Mouse (Mus musculus) left cerebral cortex, adult 9 months (tissue): ENCODE data around the gene Dgkg.
A peak's percentile ranks its signal among the peaks of the same experiment; 100 is the strongest.

Experiments
- DNase-seq, 2 experiments: peaks; one replicate each; pipeline ENCODE4 v3.0.0; 2022; ENCODE audit warnings: low spot score in 2 of 2

Gene Dgkg

DNA sequence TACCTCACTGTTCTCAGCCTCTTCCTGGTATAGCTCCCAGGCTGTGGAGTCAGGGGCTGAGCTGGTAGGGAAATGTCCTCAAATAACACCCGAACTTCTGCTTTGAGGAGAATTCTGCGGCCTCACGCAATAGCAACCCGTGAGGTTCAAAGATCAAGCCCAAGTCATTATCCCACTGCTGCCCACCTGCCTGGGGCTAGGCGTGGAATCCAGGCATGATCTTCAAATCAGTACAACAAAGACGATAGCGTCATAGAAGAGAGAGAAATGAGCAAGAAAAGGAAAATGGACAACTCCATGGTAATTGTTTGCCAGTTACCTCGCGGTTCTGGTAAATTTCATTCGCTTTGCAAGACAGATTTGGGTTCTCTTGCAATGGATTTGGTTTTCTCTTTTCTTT lies 109.3 kb downstream of the Dgkg start:
- DNase-seq = no peak

DNA sequence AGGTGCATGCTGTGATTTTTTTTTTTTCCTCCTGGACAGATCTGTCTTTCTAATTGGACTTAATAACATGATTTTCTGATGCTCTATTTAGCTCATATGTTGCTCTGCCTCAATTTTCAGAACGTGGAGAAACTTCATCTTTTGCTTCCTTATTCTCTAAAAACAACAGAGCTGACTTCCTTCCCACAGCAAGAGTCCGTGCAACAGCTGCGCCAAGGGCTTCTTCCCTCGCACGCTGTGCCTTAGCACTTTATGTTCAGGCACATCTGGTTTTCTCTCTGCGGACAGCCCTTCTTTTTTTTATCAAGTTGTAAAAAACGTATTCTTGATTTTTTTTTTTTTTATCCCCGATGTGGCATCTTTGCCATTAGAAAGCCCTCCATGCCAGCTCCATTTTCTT lies 111.2 kb downstream of the Dgkg start:
- DNase-seq = no peak

DNA sequence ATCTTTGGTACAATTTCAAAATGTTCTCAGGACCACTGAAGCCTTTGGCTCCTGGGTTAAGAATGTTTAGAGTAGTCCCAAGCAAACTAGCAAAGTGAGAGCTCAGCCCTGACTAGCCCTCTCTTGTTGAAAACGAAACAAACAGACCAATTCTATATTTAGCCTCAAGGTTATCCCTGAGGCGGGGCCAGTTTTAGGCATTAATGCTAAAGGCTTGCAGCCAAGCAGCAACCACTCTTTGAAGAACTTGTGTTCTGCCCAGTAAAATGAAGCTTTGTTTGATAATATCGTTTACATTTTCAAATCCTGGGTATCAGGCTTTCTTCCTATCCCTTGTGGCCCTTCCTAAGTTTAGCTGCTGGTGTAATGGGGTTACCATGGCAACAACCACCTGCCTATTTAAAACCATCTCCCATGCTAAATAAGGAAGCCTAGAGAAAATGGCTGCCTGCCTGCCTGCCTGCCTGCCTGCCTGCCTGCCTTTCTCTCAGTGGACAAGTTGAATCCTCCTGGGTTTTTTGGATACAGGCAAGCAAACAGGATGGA lies 111.9 kb downstream of the Dgkg start:
- DNase-seq = peak; percentile 79 to 82

DNA sequence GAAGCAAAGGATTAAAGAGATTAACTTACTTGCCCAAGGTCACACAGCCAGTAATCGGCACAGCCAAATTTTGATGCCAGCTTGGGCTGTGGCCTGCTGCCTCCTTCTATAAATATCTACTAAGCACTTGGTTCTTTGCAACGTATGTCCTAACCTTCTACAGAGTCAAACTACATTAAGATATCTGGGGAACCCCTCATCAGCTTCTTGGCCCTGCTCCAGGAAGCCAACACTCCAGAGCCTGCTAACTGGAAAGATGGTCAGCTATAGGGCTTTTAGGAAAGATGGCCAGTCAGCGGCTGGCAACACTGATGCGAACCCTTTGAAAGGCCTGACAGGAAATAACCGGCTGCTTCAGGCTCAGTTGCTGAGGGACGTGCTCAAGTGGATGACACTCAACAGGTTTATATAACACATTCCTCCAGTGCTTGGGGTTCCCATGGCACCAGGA lies 114.3 kb downstream of the Dgkg start:
- no peak for DNase-seq

DNA sequence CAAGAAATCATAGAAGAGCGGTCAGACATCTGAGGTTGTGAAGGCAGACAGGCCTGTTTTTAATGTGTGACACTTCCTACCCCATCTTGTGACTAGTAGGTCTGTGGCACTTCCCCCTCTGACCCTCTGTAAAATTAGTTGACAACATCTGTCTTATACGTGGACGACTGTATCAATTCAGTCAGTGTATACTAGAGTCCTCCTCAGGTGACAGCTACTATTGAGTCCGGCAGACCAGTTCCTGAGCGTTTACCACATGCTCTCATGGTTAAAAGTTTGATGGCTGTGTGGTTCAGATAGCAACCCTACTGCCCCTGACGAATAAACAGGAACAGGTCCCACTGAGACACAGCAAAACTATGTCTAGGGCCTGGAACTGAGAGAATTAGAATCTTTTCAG lies 117.7 kb downstream of the Dgkg start:
- DNase-seq = no peak

DNA sequence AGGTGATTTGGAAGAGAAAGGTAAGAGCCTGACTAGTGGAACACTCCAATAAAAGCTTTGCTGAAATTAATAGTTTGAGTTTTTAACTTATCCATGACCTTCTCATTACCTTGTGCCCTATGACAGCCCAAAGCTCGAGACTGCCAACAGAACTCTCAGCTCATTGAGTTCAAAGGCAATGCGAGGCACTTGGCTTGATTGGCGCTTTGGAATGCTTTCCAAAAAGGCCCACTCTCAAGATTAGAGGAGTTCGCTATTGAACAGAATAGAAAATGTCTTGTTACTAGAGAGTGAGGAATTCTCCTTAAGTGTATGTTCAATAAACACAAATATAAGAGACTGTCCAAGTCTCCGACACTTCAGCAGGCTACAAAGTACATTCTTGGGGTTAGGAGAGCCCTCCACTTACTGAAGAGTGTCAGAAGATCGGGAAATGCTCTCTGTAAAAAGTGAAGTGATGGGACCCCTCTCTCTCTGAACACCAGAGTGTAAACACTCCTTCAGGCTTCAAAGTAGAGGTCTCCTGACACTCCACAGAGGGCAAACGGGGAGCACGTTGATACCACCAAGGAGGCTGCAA lies 120.3 kb downstream of the Dgkg start:
- DNase-seq = no peak

DNA sequence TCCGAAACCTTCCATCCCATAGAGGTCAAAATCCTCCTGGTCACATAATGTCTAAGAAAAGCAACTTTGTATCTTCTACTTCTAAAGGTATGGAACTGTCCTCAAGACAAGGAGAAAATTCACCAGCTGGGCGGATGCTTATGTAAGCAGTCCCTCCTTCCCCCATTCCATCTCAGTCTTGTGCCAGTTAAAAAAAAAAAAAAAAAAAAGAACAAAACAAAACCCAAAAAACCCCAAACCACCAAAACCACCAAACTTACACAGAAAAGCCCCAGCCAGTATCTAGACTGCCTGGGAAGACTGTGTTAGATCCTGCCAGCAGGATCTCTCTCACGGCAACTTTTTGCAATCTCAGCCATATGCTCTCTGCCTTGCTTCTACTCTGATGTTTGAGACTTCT lies 123.9 kb downstream of the Dgkg start:
- no peak for DNase-seq

DNA sequence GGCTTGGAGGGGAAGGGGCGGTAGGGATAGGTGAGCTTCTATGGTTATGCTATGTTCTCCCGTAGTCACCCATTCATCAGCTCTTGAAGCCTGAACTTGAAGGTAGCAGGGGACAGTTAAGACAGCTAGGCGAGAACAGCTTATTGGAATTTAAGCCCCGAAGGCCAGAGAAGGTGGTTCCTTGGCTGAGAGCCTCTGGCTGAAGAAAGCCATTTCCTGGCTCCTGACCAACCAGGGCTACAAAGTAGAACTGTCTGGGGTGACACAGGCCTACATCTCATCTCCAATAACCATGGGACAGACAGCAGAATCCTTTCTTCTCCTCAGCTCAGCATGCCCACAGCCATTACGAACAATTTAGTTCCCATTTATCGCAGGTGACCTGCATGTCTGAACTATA lies 125.2 kb downstream of the Dgkg start:
- no peak for DNase-seq

DNA sequence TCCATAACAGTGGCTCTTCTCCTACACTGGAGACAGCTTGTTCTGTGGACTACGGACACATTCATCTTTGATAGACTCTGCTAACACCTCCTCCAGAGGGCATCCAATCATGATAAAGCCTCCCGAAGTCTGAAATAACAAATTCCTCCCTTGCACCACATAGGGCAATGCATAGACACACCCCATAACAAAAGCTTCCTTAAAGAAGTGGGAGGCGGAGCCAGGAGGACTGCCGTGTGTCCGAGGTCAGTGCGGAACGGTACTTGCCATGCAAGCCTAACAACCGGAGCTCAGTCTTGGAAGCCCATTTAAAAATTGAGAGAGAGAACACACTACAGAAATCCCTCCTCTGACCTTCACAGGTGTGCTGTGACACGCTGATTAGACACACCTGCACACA lies 126.0 kb downstream of the Dgkg start:
- no peak for DNase-seq

DNA sequence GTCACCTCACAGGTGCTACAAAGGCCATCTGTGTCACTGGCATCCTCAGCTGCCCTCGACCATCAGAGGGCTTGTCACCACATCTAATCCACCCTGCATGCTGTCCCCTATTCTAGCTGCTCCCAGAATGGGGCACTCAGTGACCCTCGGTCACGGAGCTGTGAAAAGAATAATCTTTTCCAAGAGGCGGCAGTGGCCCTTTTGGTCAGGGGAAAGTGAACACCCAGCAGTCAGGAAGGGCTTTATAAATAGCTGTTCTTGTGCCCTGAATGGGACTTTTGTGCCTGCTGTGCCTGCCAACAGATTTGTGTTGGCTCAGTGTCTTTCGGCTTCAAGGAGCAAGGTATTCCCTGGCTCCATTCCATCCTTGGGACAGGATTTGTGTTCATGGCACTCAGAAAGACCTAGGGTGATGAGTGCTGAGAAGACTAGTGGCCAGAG lies 129.5 kb downstream of the Dgkg start:
- no peak for DNase-seq

DNA sequence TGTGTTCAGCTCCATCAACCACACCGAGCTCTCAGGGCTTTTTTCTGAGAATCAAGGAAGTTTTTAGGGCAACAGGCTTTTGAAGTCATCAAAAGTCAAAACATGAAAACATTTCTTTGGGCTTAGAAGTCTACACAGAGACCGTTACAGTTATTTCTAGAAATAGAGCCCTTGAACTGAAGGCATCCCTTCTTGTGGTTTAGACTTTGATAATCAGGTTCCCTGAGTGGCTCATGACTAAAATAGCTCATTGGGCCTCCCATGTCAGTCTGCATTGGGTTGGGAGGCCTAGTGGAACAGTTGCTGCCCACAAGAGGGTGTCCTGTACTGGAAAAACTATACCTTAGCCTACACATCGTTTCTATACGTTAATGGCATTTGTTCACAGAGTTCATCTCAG lies 130.6 kb downstream of the Dgkg start:
- DNase-seq = no peak

DNA sequence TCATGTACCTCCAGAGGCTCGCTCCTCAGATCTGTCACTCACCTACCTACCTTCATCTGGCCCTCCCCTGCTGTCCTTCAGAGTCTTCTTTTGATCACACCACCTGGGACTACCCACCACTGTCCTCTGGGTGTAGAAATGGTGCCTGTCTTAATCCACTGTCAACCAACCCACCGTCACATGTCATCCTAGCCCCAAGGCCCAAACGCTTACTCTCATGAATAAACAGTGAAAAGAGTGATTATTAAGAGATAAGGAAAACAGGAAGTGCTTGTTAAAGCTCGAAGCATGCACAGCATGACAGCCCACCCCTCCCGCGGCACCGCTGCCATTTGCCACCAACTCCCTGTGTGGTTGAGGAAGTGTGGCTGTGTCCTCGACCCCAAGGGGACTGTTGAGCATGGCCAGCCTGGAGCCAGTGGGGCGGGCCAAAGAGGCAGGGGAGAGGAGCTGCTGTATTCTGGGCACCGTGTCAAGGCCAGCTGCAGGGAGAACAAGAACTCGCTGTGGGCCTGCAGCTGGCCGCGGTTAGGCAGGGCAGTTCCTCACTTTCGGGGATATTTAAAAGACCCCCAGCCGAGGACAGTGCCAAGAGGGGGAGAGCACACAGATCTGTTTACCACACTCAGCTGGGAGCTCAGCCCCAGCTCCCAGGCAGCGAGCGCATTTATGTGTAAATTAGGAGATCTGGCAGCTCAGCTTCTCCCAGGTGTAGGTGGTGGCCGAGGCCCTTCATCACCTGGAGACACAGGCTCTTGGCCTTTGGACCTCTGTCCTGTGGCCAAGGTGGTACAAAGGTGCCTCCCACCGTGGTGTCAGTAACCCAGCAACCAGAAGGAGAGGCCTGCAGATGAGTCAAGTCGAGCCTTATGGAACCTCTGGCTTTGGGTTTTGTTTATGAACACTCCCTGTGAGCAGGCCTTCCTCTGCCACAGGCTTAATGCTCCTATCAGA lies 139.3 kb downstream of the Dgkg start:
- DNase-seq = peak; percentile 42 to 76

DNA sequence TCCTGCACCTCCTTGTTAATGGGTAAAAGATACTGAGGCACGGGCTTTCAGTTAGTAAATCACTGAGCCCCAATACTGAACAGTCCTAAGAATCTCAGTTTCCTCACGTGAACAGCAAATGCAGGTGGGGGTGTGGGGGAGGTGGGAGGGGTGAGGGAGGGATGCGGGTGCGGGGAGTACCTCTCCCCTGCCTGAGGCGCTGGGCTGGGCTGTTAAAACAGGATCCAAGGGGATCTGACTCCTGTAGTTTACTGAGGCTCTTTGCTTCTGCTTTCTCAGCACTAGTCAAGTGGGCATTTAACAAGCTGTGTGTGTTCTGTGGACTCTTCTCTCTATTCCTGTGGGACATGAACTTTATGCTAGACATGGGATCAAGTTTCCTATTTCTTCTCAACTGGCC lies 141.5 kb downstream of the Dgkg start:
- no peak for DNase-seq

DNA sequence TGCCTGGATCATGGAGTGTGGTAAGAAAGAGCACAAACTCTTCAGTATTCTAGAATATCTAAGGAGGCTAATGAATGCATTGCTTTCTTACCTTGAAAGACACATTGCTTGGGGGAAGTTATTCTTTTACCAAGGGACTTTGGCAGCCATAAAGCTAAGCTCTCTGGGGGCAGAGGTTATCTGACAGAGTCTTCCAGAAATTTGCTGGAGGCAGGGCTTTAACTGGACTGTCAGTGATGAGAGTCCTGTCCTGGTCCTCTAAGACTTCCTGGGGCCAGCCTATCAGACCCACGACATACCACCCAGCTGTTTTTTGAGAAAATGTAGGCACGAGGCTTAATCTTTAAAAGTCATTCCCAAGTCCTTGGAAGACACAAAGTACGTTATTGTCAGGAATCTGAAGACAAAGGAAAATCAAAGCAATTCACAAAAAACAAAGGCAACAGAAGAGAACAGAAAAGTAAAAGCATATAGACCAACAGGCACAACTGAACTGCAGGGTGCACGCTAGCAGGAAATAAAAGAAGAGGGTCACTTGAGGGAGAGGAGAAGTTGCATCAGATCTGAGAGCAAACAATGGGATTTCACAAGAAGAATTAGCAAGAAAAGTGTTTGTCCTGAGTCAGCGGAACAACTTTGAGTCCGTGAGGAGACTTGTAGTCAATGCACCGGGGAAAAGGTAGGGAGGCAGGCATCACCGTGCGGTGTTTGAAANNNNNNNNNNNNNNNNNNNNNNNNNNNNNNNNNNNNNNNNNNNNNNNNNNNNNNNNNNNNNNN lies 146.0 kb downstream of the Dgkg start:
- DNase-seq = no peak

DNA sequence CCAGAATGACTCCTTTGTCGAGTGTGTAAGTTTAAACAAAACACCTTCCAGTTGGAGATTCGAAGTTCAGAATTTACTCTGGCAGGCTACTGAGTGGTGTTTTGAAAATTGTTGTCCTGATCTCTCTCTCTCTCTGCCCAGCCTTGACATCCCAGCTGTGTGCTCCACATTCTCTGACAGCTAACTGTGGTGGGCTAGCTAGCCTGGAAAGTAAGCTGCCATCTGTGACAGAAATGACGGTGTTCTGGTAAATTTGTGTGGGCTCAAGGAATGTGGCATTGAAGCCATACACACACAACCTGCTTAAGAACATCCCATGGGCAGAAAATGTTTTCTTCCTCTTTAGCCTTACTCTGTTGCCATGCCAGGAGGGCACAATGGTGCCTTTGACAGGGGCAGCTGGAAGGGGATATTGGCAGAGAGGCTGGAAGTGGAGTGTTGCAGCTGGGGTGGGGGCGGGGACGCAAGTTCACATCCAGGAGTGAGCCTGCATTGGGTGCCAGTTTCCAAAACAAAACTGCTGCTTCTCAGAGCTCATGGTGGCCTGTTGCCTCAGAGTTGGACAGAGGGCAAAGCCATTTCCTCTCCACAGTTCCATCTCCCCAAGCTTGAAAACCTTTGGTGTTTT lies 148.0 kb downstream of the Dgkg start:
- DNase-seq = peak in 1 of 2 experiments; percentile 44

DNA sequence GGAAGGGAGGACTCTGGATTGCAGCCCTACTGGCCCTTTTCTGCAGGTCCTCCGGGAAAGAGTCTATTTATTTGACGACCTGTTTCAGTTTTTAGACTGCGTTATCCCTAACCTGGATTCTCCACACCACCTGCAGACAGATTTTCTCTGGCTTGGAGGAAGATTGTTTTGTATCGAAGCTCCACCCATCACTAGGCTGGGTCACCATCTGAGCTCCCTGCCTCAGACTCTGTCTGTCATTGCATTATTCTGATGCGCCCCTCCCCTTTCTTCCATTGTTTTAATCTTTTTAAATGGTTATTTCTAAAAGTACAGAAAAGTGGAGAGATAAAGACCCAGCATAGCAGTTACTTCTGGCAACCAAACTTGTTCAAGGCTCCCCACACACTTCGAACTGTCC lies 151.4 kb downstream of the Dgkg start:
- no peak for DNase-seq

DNA sequence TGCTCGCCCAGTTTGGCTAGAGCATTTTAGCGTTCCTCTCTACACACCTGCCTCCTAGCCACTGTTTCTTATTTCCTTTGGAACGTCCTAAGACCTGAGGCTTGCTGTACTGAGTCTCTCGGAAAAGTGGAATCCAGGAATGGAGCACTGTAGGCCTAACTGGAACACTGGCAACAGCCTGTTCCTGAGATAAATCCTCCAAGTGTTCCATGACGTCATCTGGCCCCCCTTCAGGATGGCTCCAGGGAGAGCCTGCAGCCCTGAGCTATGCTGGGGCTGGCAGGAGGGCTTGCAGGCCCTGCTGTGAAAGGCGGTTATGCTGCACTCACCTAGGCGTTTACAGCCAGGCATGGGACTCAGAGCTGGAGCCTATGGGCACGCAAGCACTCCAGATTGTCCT lies 152.2 kb downstream of the Dgkg start:
- DNase-seq = peak in 1 of 2 experiments; percentile 68

DNA sequence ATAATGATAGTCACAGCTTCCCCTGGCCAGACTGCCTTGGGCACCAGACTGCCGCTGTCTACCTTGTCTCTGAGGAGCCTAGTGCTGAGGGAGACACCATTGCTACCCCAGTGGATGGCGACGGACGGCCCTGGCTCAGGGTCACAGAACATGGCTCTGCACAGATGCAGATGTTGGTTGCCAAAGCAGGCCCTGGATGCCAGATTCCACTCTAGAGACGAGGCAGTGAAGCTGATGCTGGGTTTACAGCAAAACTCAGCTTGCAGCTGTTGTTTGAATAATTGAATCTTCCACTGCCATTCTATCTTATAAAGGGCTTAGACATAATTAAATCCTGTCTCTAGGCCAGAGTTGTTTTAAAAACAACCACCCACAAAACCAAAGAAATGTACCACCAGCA lies 153.0 kb downstream of the Dgkg start:
- DNase-seq = no peak

DNA sequence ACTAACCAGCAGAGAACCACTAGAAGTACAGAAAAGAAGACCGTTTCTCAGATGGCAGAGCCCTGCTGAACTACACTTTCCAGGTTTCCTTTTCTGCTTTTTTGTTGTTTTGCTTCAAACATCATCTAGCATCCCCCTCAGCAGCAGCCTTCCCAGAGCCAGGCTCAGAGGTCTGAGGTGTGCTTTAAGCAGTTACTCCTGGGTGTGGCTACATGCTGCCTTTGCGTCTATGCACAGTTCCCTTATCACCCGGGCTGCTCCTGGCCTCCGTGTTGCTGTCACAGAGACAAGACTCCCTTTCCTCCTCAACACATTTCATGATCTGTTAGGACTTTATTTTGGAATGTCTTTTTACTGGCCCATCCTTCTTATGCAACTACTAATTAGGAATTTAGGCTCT lies 153.6 kb downstream of the Dgkg start:
- DNase-seq = no peak

DNA sequence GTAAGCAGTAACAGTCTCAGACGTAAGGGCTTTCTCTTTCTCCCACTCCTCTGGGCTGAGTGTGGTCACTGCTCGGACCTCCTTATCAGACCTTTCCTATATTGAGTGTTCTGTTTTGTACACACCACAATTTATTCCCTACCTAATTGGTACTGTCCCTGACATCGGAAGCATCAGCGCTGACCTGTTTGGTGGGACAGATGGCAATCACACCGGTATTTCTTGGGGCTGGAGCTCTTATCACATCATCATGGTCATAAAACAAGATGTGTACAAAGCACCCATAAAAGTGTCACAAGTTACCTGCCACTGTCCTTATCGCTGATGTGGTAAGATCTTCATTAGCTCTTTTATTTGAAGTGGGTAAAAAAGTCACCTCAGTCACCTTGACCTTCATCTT lies 155.2 kb downstream of the Dgkg start:
- no peak for DNase-seq

DNA sequence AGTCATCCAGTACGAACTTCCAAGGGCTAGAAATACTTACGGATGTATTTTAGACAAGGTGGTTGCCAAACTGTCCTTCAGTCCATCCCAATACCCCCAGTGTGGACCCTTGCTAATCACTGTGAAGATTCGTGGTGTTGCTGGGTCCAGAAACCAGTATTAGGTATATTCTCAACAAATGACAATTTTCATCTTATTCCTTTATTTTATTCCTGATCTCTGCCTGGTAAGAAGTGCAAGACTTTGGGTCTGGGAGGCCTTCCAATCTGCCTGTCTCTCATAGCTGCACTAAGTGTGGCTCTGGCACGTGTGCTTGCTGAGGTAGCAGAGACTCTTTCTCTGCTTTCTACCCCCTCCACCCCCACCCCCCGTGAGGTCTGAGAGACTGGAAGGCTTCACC lies 156.5 kb downstream of the Dgkg start:
- no peak for DNase-seq

DNA sequence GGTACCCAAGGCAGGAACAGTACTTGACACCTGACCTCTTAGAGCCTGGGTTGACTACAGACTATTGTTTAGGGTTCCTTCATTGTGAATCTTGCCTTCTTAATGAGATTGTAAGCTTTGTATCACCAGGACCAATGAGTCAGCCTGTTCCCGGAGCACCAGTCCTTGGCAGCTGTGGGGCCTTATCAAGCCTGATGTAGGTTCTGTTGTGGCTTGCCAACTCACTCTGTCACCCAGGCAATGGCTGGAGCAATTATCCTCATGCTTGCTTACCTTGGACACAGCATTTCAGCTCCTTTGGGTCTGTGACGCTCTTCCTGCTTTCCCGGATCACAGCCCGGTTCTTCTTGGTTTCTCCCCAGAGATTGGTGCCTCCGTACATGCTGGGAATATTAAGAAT lies 157.1 kb downstream of the Dgkg start:
- no peak for DNase-seq
